Mouse (Mus musculus): ENCODE results near the gene Gm28047.

The Gm28047 gene

DNA sequence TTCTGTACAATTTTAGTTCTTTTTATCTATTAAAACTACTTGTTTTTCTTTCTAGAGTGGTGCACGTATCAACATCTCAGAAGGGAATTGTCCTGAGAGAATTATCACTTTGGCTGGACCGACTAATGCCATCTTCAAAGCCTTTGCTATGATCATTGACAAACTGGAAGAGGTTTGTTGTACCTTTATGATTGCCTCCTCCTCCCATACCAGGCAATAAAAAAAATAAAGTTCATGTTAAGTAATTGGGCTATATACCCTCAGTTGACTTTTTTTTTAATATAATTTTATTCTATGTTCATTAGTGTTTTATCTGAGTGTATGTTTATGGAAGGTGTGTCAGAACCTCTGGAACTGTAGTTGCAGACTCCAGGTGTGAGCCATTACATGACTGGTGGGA lies 150.3 kb downstream of the Gm28047 start:
- no peak for DNase-seq

All from lung, postnatal 36 days (tissue).